Mouse (Mus musculus) stomach, postnatal 0 days (tissue): ENCODE results near the gene Eif6. TPM values are rescaled to one million over a fixed set of nuclear protein-coding genes. Genes with fewer than 3 reads are reported as not detected.
A peak's percentile ranks its signal among the peaks of the same experiment; 100 is the strongest.

Experiments
- ATAC-seq: fragments of 200-750 bp; cut with Nextera tagmentation; 2 replicates; pipeline ENCODE4 v1.8.0; 2017; ENCODE audit not compliant: low FRiP score, low TSS enrichment
- DNase-seq: peaks from one replicate; pipeline ENCODE4 v3.0.0-alpha.2; 2016; ENCODE audit warnings: low spot score
- H3K27ac ChIP-seq: fragments of 300-500 bp; sonication (generic); replicated peaks from 2 replicates; pipeline ENCODE4 v1.5.1; 2014; ENCODE audit warnings: mild to moderate bottlenecking, control low read depth
- H3K27me3 ChIP-seq: fragments of 300-500 bp; sonication (generic); 2 replicates; pipeline ENCODE4 v1.6.1; 2014; ENCODE audit warnings: low read length; ENCODE audit not compliant: control insufficient read depth, insufficient read depth
- H3K36me3 ChIP-seq: fragments of 300-500 bp; sonication (generic); 2 replicates; pipeline ENCODE4 v1.6.1; 2014; ENCODE audit warnings: low read length, mixed read lengths; ENCODE audit not compliant: control insufficient read depth, insufficient read depth
- H3K4me1 ChIP-seq: fragments of 300-500 bp; sonication (generic); replicated peaks from 2 replicates; pipeline ENCODE4 v1.6.1; 2014; ENCODE audit warnings: antibody characterized with exemption; ENCODE audit not compliant: control insufficient read depth, insufficient read depth
- H3K4me2 ChIP-seq: fragments of 300-500 bp; sonication (generic); replicated peaks from 2 replicates; pipeline ENCODE4 v1.6.1; 2014; ENCODE audit warnings: low read depth, mild to moderate bottlenecking, control low read depth, moderate library complexity
- H3K4me3 ChIP-seq: fragments of 300-500 bp; sonication (generic); 2 replicates; pipeline ENCODE4 v1.5.1; 2014; ENCODE audit warnings: low read depth, low read length, control low read depth
- H3K9ac ChIP-seq: fragments of 300-500 bp; sonication (generic); 2 replicates; pipeline ENCODE4 v1.6.1; 2014; ENCODE audit warnings: mild to moderate bottlenecking, low read length, control low read depth, mixed read lengths
- H3K9me3 ChIP-seq: fragments of 300-500 bp; sonication (generic); 2 replicates; pipeline ENCODE4 v1.6.1; 2016; ENCODE audit warnings: low read length; ENCODE audit not compliant: control insufficient read depth
- CTCF ChIP-seq: IDR thresholded peaks from 2 replicates; pipeline ENCODE4 v1.5.1; 2016; ENCODE audit warnings: antibody characterized with exemption, low read depth, mild to moderate bottlenecking, moderate library complexity
- EP300 ChIP-seq: optimal IDR thresholded peaks from 2 replicates; pipeline ENCODE3; 2016; ENCODE audit warnings: antibody characterized with exemption
- WGBS: fragments of 180-500 bp; shearing (Covaris S2); extraction: QIAGEN DNeasy Blood & Tissue Kit; methylation state at CpG from one replicate; pipeline ENCODE4 v1.1.7; 2014; 5-methylcytosine and 5-hydroxymethylcytosine counted together
- polyA plus RNA-seq: library from polyadenylated mRNA; unstranded; fragments of >200 nt; fragmentation: Nextera tagmentation; extraction: Ambion mirVana; gene quantifications from 2 replicates; pipeline ENCODE4 v1.2.1, GENCODE M21; 2015

The Eif6 gene
- polyA plus RNA-seq, 1 experiment from 2014 or later, result 310 TPM

DNA sequence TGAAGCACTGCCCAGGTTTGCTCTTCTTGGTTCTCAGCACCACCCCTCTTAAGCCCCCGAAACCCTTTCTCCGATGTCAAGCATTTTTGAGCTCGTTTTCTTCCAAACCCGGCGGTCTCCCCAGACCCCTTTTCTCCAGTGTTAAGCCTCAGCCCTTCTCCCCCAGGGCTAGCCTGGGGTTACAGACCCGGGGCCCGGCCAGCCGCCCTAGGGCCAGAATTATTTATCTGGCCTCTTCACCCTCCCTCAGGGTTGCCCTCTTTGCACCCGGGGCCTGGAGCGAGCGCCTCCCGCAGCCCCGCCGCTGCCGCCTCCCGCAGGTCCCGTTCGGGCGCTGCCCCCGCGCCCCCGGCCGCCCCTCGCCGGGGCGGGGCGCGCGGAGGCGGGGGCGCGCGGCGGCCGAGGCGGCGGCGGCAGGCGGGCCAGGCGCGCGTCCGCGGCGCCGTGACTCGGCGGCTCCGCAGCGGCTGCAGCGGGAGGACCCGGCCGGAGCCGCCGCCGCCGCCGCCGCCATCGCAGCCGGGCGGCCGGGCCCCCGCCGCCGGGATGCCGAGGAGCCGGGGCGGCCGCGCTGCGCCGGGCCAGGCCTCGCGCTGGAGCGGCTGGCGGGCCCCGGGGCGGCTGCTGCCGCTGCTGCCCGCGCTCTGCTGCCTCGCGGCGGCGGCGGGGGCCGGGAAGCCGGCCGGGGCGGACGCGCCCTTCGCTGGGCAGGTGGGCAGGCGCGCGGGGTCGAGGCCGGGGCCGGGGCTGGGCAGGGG, 51.6 kb downstream of the Eif6 start, which contains the start of gene Mmp24:
Mmp24 (plus strand) TSS at position 416 of the 758 bp plus-strand sequence.
- peak within 1 kb of the TSS; percentile 38; the same call in 1 of the 2 replicates for H3K9ac ChIP-seq
- TF ChIP-seq CTCF (no peak), EP300 (no peak)
- peak within 1 kb of the TSS; percentile 36 for H3K4me3 ChIP-seq
- WGBS, result 3% methylated on average over 25 of the region's 100 CpGs
- H3K27ac ChIP-seq, result no peak within 1 kb of the TSS
- H3K36me3 ChIP-seq, result no peaks in the 10 kb centered on the region
- H3K9me3 ChIP-seq, result no peaks in the 10 kb centered on the region
- DNase-seq (no peak), ATAC-seq (no peak; the same call in 1 of the 2 replicates)
- H3K4me1 ChIP-seq, result no peaks in the 10 kb centered on the region
- peak within 1 kb of the TSS; percentile 75 for H3K4me2 ChIP-seq
- H3K27me3 ChIP-seq, result peaks cover 5% of the 10 kb centered on the region; the same call in 1 of the 2 replicates

DNA sequence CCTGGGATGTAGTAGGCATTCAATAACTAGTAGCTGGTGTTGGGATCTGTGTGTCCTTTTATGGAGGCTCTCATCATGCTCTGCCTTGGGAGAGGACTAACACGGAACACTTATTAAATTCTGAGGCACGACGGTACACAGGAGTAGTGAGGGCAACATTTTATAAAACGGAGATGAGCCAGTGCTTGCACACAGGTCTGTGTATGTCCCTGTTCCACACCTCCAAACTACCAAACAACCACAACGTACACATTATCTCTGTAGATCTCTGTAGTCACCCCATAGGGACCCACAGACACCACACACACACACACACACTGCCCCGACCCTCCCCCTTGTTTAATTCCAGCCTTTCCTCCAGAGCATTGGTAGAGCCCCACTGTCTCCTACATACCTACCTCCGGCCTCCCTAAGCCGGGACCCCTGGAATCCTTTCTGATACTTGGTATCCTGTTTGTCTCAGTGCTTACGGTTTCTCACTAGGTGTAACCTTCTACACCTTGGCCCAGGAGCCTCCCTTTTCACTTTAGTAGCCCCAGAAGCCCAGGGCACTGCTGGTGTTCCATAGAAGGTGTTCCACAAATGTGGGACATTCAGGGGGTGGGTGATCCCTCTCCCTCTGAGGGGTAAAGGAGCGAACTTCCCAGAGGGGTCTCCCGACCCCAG, 52.3 kb downstream of the Eif6 start:
- ATAC-seq (no peak), DNase-seq (no peak)
- H3K27ac ChIP-seq, result no peak overlapping the region
- no peaks in the 10 kb centered on the region for H3K4me1 ChIP-seq
- H3K4me3 ChIP-seq, result peak overlapping the region; percentile 34
- H3K9me3 ChIP-seq, result no peaks in the 10 kb centered on the region
- H3K4me2 ChIP-seq, result no peak overlapping the region
- 45% methylated on average over 11 of the region's 11 CpGs for WGBS
- H3K27me3 ChIP-seq, result peaks cover 5% of the 10 kb centered on the region; the same call in 1 of the 2 replicates
- no peak overlapping the region for H3K9ac ChIP-seq
- no peak for TF ChIP-seq EP300
- no peak for TF ChIP-seq CTCF
- H3K36me3 ChIP-seq, result no peaks in the 10 kb centered on the region

DNA sequence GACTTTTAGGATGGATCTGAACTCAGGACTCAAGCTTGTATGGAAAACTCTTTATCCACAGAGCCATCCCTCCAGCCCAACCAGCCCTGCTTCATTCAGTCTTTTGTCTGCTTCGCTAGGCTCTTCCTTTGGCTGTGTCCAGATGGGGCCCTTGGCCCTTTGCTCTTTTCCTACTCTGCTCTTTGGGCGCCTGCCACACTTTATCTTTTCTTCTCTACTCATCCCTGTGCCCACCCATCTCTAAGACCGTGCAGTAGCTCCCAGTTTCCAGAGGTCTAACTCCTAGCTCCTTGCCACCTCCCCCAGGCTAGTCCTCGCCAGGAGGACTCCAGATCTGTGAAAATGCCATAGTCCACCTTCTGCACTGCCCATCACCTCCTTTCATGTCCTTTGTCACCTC, 53.1 kb downstream of the Eif6 start:
- Histone ChIP-seq H3K27me3 (peaks cover 5% of the 10 kb centered on the region; the same call in 1 of the 2 replicates), H3K36me3 (no peaks in the 10 kb centered on the region), H3K27ac (no peak overlapping the region), H3K9me3 (no peaks in the 10 kb centered on the region), H3K9ac (no peak overlapping the region), H3K4me3 (no peak overlapping the region), H3K4me2 (no peak overlapping the region), H3K4me1 (no peaks in the 10 kb centered on the region)
- no peak for ATAC-seq
- DNase-seq, result no peak
- WGBS, result 65% methylated on average over 4 of the region's 4 CpGs
- TF ChIP-seq CTCF, result no peak
- no peak for TF ChIP-seq EP300

Other genes with a start within 250 kb of the Eif6 start
- 47.9 and 54.2 TPM in 2 replicates for gene Gss, start 234.1 kb downstream of the Eif6 start, polyA plus RNA-seq
- gene Myh7b, start 215.7 kb downstream of the Eif6 start, polyA plus RNA-seq, result 0.05 and 0.15 TPM in 2 replicates
- 66.5 and 68.4 TPM in 2 replicates for gene Trpc4ap, start 134.5 kb downstream of the Eif6 start, polyA plus RNA-seq
- 64.9 and 65.7 TPM in 2 replicates for gene Edem2, start 97.5 kb downstream of the Eif6 start, polyA plus RNA-seq
- not detected in 2 replicates for gene Gm17581, start 91.1 kb downstream of the Eif6 start, polyA plus RNA-seq
- 12.2 and 14.3 TPM in 2 replicates for gene Procr, start 75.8 kb downstream of the Eif6 start, polyA plus RNA-seq
- gene Mmp24, start 51.6 kb downstream of the Eif6 start, polyA plus RNA-seq, result 0.21 and 0.23 TPM in 2 replicates
- 26.8 and 29.8 TPM in 2 replicates for gene BC029722, start 7.5 kb downstream of the Eif6 start, polyA plus RNA-seq
- gene Fam83c, start 7.9 kb upstream of the Eif6 start, polyA plus RNA-seq, result 2.7 and 4.4 TPM in 2 replicates
- 41.9 and 46.4 TPM in 2 replicates for gene Uqcc1, start 103.4 kb upstream of the Eif6 start, polyA plus RNA-seq
- not detected in 2 replicates for gene Gm15557, start 113.8 kb upstream of the Eif6 start, polyA plus RNA-seq
- 1.6 and 1.8 TPM in 2 replicates for gene Gdf5, start 118.4 kb upstream of the Eif6 start, polyA plus RNA-seq
- gene Cep250, start 129.5 kb upstream of the Eif6 start, polyA plus RNA-seq, result 4.0 and 4.6 TPM in 2 replicates
- gene 6430550D23Rik, start 181.1 kb upstream of the Eif6 start, polyA plus RNA-seq, result 0.65 and 0.76 TPM in 2 replicates
- 138 and 144 TPM in 2 replicates for gene Ergic3, start 181.1 kb upstream of the Eif6 start, polyA plus RNA-seq
- gene Fer1l4, start 226.0 kb upstream of the Eif6 start, polyA plus RNA-seq, result 10.1 and 11.7 TPM in 2 replicates
- 2.7 and 3.0 TPM in 2 replicates for gene Spag4, start 238.2 kb upstream of the Eif6 start, polyA plus RNA-seq